Mouse (Mus musculus): ENCODE results near the gene Ybx1. TPM values are rescaled to one million over a fixed set of nuclear protein-coding genes. Genes with fewer than 3 reads are reported as not detected.

The Ybx1 gene
- polyA plus RNA-seq, 1 experiment from 2014 or later = 1,089 TPM

- Histone ChIP-seq H3K27ac (no peak overlapping the region), H3K27me3 (ENCODE audit: control insufficient read depth, insufficient read depth, low read length) (no peaks in the 10 kb centered on the region), H3K4me2 (replicated peaks) (no peak overlapping the region), H3K4me3 (replicated peaks; ENCODE audit: low read length) (no peak overlapping the region), H3K9ac (no peak overlapping the region), H3K9me3 (ENCODE audit: control insufficient read depth, low read length) (no peaks in the 10 kb centered on the region), H3K36me3 (replicated peaks; ENCODE audit: control insufficient read depth, insufficient read depth) (no peaks in the 10 kb centered on the region), H3K4me1 (replicated peaks; ENCODE audit: control insufficient read depth, insufficient read depth, low read length) (peaks cover 12% of the 10 kb centered on the region; the same call in 1 of the 2 replicates)
- 82% methylated on average over 6 of the region's 6 CpGs for WGBS
- ATAC-seq (ENCODE audit: low FRiP score) (no peak), DNase-seq (ENCODE audit: low spot score) (no peak)
These were observed 37.3 kb downstream of the Ybx1 start for GRCm38 (mm10) chr4:119257083-119257482.

DNA sequence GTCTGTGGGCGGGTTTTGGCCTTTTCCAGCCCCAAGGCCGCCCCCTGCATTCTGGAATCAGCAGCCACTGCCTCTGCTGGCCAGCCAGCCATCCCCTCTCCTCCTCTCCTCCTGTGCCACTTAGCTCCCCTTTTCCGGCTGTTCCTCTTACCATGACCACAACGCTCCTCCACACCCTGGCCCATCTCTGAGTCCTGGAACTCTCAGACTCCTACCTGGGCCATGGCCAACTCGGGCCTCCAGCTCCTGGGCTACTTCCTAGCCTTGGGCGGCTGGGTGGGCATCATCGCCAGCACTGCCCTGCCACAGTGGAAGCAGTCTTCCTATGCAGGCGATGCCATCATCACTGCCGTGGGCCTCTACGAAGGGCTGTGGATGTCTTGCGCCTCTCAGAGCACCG, 39.1 kb downstream of the Ybx1 start, which contains the start of gene Cldn19:
Cldn19 (plus strand) TSS at position 64 of the 400 bp plus-strand sequence.
- no peak within 1 kb of the TSS for H3K4me3 ChIP-seq (replicated peaks; ENCODE audit: low read length)
- peak within 1 kb of the TSS; percentile 67 for H3K27ac ChIP-seq
- no peak for ATAC-seq (ENCODE audit: low FRiP score)
- no peaks in the 10 kb centered on the region for H3K36me3 ChIP-seq (replicated peaks; ENCODE audit: control insufficient read depth, insufficient read depth)
- no peak for DNase-seq (ENCODE audit: low spot score)
- no peaks in the 10 kb centered on the region for H3K9me3 ChIP-seq (ENCODE audit: control insufficient read depth, low read length)
- peak within 1 kb of the TSS; percentile 31; the same call in 1 of the 2 replicates for H3K9ac ChIP-seq
- H3K4me1 ChIP-seq (replicated peaks; ENCODE audit: control insufficient read depth, insufficient read depth, low read length) = peaks cover 12% of the 10 kb centered on the region; the same call in 1 of the 2 replicates
- WGBS = 70% methylated on average over 12 of the region's 12 CpGs
- no peak within 1 kb of the TSS for H3K4me2 ChIP-seq (replicated peaks)
- H3K27me3 ChIP-seq (ENCODE audit: control insufficient read depth, insufficient read depth, low read length) = no peaks in the 10 kb centered on the region

DNA sequence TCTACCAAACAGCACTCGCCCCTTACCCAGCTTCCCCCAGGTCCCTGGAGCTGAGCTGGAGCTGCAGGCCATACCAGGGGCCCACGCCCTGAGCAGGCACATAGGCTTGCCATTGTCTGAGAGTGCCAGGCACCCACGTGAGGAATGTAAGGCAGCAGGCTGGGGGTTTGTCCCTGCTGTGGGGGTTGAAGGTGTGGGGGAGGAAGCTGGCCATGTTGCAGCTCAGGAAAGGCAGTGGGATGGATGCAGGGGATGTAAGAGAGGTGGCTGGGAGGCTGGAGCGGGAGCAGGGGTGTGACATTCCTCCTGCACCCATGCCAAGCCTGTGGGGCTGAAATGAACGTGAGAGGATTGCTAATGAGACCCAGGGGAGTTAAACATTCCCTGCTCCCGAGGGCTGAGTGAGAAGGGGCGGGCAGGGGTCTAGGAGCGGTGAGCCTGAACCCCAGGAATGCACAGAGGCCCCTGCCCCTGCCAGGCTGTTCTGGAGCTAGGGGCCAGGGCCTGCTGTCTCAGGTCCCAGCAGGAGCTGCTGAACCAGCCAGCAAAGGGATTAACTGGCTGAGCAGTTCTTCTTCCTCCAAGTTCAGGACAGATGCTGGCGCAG, 40.3 kb downstream of the Ybx1 start:
- Histone ChIP-seq H3K4me3 (replicated peaks; ENCODE audit: low read length) (no peak overlapping the region), H3K9me3 (ENCODE audit: control insufficient read depth, low read length) (no peaks in the 10 kb centered on the region), H3K4me2 (replicated peaks) (no peak overlapping the region), H3K27ac (peak overlapping the region; percentile 67), H3K36me3 (replicated peaks; ENCODE audit: control insufficient read depth, insufficient read depth) (no peaks in the 10 kb centered on the region), H3K4me1 (replicated peaks; ENCODE audit: control insufficient read depth, insufficient read depth, low read length) (peaks cover 12% of the 10 kb centered on the region; the same call in 1 of the 2 replicates), H3K27me3 (ENCODE audit: control insufficient read depth, insufficient read depth, low read length) (no peaks in the 10 kb centered on the region), H3K9ac (peak overlapping the region; percentile 31; the same call in 1 of the 2 replicates)
- WGBS = 16% methylated on average over 9 of the region's 9 CpGs
- ATAC-seq (ENCODE audit: low FRiP score) (peak; percentile 68; the same call in 1 of the 2 replicates), DNase-seq (ENCODE audit: low spot score) (peak; percentile 58)

DNA sequence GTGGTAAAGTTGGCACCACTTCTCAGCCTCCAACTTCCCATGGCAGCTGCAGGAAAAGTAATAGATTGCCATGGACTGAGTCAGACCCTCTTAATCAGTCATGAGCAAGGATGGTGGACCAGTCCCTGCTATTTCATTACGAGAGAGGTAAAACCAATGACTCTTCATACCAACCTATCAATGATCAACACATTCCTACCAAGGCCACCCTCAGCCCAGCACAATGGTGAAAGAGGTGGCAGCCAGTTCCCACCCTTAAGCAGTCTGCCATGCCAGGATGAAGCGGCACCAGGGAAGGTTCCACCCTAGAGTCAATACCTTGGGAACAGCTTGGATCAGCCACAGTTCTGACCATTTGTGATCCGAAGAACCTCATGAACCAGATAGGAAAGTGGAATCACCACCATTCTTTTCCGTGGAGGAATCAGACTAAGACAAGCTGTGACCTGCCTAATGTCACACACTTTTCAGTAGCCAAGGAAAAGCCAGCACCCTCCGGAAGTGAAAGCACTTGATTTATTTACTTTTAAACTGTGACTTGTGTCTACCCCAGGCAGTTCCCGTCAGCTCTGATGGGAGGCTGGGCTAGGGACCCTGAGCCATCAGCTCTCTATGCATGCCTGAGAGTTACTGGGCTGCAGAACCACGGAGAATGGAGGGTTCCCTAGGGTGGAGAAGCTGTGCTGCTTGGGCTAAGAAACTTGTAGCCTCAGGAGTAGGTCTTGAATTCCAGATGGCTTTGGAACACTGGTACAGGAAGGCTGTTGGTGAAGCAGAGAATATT, 42.2 kb downstream of the Ybx1 start:
- no peak for DNase-seq (ENCODE audit: low spot score)
- H3K4me2 ChIP-seq (replicated peaks) = no peak overlapping the region
- H3K27me3 ChIP-seq (ENCODE audit: control insufficient read depth, insufficient read depth, low read length) = no peaks in the 10 kb centered on the region
- WGBS = 74% methylated on average over 7 of the region's 7 CpGs
- H3K4me3 ChIP-seq (replicated peaks; ENCODE audit: low read length) = no peak overlapping the region
- peaks cover 8% of the 10 kb centered on the region for H3K36me3 ChIP-seq (replicated peaks; ENCODE audit: control insufficient read depth, insufficient read depth)
- no peak overlapping the region for H3K9ac ChIP-seq
- peaks cover 18% of the 10 kb centered on the region; the same call in 1 of the 2 replicates for H3K4me1 ChIP-seq (replicated peaks; ENCODE audit: control insufficient read depth, insufficient read depth, low read length)
- no peak for ATAC-seq (ENCODE audit: low FRiP score)
- H3K27ac ChIP-seq = no peak overlapping the region
- no peaks in the 10 kb centered on the region for H3K9me3 ChIP-seq (ENCODE audit: control insufficient read depth, low read length)

DNA sequence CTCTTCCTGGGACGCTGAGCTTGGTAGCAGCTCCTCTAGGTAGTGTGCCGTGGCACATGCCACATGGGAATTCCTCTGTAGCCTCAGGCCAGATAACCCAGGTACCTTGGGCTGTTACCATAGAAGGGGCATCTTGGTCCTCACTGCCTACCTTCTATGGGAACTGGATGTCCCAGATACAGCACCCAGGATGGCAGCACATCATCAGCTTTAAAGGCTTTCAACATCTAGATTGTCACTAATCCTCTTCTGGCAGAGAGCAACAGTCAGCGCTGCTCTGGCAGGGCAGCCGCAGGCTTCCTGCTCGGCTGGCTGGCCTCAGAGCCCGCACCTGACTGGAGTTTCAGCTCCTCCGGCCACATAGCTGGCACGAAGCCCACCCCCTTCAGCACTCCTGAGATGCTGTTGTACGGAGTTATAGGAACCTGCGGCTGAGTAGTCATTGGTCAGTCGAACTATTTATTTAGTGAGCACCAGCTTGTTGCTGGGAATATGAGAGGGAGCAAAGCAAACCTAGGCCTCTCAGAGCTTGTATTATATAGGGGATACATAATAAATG, 45.9 kb downstream of the Ybx1 start:
- Histone ChIP-seq H3K9ac (no peak overlapping the region), H3K9me3 (ENCODE audit: control insufficient read depth, low read length) (no peaks in the 10 kb centered on the region), H3K36me3 (replicated peaks; ENCODE audit: control insufficient read depth, insufficient read depth) (peaks cover 32% of the 10 kb centered on the region), H3K4me3 (replicated peaks; ENCODE audit: low read length) (no peak overlapping the region), H3K27ac (0 out of 2 replicates have a peak overlapping the region, but pooled peaks have one; percentile 20), H3K27me3 (ENCODE audit: control insufficient read depth, insufficient read depth, low read length) (no peaks in the 10 kb centered on the region), H3K4me2 (replicated peaks) (no peak overlapping the region), H3K4me1 (replicated peaks; ENCODE audit: control insufficient read depth, insufficient read depth, low read length) (peaks cover 9% of the 10 kb centered on the region; the same call in 1 of the 2 replicates)
- DNase-seq (ENCODE audit: low spot score) = no peak
- WGBS = 80% methylated on average over 11 of the region's 11 CpGs
- no peak for ATAC-seq (ENCODE audit: low FRiP score)

DNA sequence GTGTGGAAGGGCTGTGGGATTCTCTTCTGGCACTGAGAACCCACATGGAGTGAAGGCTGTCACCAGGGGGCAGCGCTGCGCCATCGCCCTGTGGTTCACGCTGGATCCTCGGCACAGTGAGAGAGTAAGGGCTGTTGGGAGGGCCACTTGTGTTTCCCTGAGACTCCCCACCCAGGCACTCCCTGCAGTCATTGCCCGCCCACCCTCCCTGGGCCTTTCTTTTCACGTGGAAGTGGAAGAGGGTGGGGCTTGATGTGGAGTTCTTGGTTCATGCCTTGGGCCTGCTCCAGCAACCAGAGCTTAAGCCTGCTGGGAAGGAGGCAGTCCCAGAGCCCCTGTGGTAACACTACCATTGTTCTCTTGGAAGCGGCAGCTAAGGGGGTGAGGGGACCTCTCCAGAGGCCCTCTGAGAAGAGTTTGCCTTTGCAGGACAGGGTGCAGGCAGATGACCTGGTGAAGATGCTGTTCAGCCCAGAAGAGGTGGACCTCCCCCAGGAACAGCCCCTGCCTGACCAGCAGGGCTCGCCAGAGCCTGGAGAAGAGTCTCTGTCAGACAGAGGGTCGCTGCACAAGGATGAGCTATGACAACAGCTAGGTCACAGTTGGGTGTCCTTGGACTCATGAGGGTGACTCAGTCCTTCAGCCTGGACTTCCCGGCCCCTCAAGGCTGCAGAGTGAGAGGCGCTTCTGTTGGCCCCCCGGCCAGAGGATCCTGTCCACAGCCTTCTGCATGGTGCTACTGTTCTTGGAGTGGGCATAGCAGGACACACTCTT, 46.8 kb downstream of the Ybx1 start:
- no peak overlapping the region for H3K4me3 ChIP-seq (replicated peaks; ENCODE audit: low read length)
- WGBS = 22% methylated on average over 13 of the region's 13 CpGs
- no peak overlapping the region for H3K9ac ChIP-seq
- H3K9me3 ChIP-seq (ENCODE audit: control insufficient read depth, low read length) = no peaks in the 10 kb centered on the region
- H3K4me2 ChIP-seq (replicated peaks) = no peak overlapping the region
- H3K27me3 ChIP-seq (ENCODE audit: control insufficient read depth, insufficient read depth, low read length) = no peaks in the 10 kb centered on the region
- H3K36me3 ChIP-seq (replicated peaks; ENCODE audit: control insufficient read depth, insufficient read depth) = peaks cover 41% of the 10 kb centered on the region
- DNase-seq (ENCODE audit: low spot score) = peak; percentile 63
- peaks cover 8% of the 10 kb centered on the region; the same call in 1 of the 2 replicates for H3K4me1 ChIP-seq (replicated peaks; ENCODE audit: control insufficient read depth, insufficient read depth, low read length)
- H3K27ac ChIP-seq = 0 out of 2 replicates have a peak overlapping the region, but pooled peaks have one; percentile 20
- peak; percentile 67 for ATAC-seq (ENCODE audit: low FRiP score)

- no peaks in the 10 kb centered on the region for H3K9me3 ChIP-seq (ENCODE audit: control insufficient read depth, low read length)
- H3K36me3 ChIP-seq (replicated peaks; ENCODE audit: control insufficient read depth, insufficient read depth) = peaks cover 50% of the 10 kb centered on the region
- no peak overlapping the region for H3K4me3 ChIP-seq (replicated peaks; ENCODE audit: low read length)
- H3K4me1 ChIP-seq (replicated peaks; ENCODE audit: control insufficient read depth, insufficient read depth, low read length) = peaks cover 8% of the 10 kb centered on the region; the same call in 1 of the 2 replicates
- H3K27ac ChIP-seq = no peak overlapping the region
- ATAC-seq (ENCODE audit: low FRiP score) = no peak
- no peak overlapping the region for H3K4me2 ChIP-seq (replicated peaks)
- no peak overlapping the region for H3K9ac ChIP-seq
- DNase-seq (ENCODE audit: low spot score) = no peak
- 77% methylated on average over 14 of the region's 14 CpGs for WGBS
- H3K27me3 ChIP-seq (ENCODE audit: control insufficient read depth, insufficient read depth, low read length) = no peaks in the 10 kb centered on the region
These were observed 47.6 kb downstream of the Ybx1 start for GRCm38 (mm10) chr4:119246688-119247225.

DNA sequence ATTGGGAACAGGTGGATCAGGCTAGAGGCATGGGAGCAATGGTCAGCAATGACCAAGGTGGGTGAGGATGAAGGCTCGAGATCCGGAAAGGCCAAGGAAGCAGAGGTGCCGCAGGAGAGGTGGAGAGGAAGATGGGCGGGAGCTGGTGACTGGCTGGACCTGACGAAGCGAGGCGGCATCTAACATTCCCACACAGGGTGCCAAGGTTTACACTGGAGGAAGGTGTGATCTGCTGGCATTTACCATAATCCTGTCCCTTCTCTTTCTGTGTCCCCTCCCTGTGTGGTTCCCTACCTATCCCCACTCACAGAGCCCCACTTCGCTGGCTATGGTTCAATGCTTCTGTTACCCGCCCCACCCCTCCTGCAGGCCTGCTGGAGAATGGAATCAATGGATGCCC, 48.4 kb downstream of the Ybx1 start:
- H3K4me3 ChIP-seq (replicated peaks; ENCODE audit: low read length) = no peak overlapping the region
- WGBS = 82% methylated on average over 9 of the region's 9 CpGs
- no peak overlapping the region for H3K9ac ChIP-seq
- no peaks in the 10 kb centered on the region for H3K9me3 ChIP-seq (ENCODE audit: control insufficient read depth, low read length)
- H3K27ac ChIP-seq = no peak overlapping the region
- no peaks in the 10 kb centered on the region for H3K27me3 ChIP-seq (ENCODE audit: control insufficient read depth, insufficient read depth, low read length)
- DNase-seq (ENCODE audit: low spot score) (no peak), ATAC-seq (ENCODE audit: low FRiP score) (no peak)
- no peak overlapping the region for H3K4me2 ChIP-seq (replicated peaks)
- peaks cover 8% of the 10 kb centered on the region; the same call in 1 of the 2 replicates for H3K4me1 ChIP-seq (replicated peaks; ENCODE audit: control insufficient read depth, insufficient read depth, low read length)
- peaks cover 58% of the 10 kb centered on the region for H3K36me3 ChIP-seq (replicated peaks; ENCODE audit: control insufficient read depth, insufficient read depth)

All from hindbrain, embryonic 14.5 days (tissue).